Mouse (Mus musculus) induced T-regulatory cell, adult 2 months (primary cell): ENCODE results near the gene Rft1.

ENCODE experiments used
- DNase-seq: peaks from one replicate; pipeline ENCODE4 v3.0.0-alpha.2; 2012; ENCODE audit warnings: low read depth

Gene Rft1

DNA sequence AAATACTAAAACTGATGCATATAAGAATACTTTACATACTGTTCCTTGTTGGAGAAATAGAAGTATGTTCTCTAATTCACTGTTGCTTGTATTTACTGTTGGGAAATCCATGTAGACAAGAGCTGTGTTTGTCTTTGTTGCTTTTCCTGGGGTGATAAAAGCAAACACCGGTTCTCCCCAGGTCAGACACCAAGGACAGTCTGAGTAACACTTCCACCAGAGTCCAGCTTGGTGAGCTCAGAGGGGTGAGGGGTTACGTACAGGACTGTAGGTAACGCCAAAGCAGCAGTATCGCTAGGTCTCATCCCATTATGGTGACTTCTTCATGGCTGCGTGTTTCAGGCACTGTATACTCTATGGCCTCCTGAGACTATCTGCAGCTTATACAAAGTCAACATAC is 80.5 kb downstream of the Rft1 start:
- no peak for DNase-seq

DNA sequence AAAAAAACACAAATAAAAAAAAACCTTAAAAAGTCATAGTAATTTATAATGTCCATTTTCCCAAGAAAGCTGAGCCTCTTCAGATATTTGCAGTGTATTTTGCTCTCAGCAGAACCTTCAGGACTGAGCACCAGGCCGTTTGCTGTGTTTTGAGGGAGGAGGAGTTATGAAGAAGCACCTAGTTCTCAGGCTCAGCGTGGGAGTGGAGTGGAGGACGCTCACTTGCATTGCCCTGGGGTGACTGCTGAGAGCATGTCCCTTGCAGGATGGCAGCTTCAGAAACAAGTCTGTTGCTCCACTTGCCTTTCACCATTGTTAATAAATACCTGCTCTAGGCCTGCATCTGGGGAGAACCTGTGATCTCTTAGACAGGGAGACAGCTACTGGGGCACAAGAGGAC is 81.7 kb downstream of the Rft1 start:
- DNase-seq, result no peak

- DNase-seq, result no peak
Observed at GRCm38 (mm10) chr14:30736413-30736812, 82.3 kb downstream of the Rft1 start.
